Mouse (Mus musculus): ENCODE measurements around the gene Ankrd63.
"Not testable (repeated sequence)": the region's sequence is repeated elsewhere in the genome, so short reads cannot be mapped to it uniquely, and the experiment has no call there.

Gene Ankrd63

DNA sequence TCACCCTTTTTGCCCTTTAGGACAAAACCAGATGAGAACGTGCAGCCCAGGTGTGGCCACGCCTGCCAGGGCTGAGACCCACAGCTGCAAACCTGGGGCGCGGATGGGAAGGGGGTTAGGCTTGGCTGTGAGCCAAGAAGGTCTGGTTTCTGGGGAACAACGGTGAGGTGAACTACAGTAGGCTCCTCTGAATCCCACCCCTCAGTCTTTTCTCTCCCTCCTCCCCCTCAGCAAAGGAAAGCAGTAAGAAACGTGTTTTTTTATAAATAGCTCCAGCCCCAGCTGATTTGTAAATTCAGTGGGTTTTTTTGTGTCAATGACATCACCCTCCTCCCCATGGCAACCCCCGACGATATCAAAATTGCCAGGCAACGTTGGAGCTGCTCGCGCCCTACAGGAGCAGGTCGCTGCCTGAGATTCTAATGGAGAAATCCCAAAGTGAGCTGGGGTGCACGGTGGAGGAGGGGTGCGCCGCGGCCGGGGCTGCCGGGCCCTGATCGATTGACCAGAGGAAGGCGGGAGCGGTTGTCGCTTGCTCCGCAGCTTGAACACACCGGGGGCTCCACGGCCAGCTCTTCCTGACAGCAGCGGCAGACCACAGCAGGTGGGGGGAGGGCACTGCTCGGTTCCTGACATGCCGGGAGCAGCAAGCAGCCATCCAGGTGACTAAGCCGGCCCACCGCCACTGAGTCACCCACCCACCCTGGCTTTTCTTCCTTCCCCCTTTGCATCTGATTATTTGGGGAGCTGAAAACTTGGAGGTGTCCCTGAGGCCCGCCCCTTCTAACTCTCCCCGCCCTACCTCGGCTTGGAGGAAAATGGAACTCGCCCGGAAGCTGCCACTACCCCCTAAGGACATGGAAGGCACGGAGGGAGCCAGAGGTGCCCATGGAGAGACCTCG is 40.6 kb downstream of the Ankrd63 start, which contains the start of gene Pak6:
Pak6 (plus strand) TSS at position 402 of the 902 bp plus-strand sequence.
- no peak for DNase-seq (ENCODE audit: low read depth, low spot score)

GRCm38 (mm10) chr2:118661891-118662290 is 41.9 kb downstream of the Ankrd63 start:
- DNase-seq (ENCODE audit: low read depth, low spot score): no peak

DNA sequence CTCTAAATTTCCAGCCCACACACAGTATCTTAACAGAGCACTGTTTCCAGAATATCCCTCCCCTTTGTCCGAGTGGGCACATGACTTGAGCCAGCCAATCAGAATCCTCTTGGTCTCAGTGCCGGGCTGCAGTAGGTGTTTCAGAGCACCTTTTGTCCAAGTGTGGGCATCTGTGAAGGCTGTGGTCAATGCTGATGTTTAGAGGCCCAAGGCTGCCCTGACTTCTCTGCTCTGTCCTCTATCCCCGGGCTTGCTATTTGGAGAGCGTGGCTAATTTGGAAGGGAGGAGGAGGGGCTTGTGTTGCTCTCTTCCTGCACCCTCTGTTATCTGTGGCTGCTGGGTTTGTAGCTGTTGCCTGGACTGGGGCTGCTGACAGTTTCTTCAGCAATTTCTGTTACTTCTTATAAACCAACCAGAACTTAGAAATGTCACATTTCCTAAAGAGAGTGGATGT is 43.7 kb downstream of the Ankrd63 start:
- DNase-seq (ENCODE audit: low read depth, low spot score): peak; percentile 60

GRCm38 (mm10) chr2:118659493-118659892 is 44.3 kb downstream of the Ankrd63 start:
- DNase-seq (ENCODE audit: low read depth, low spot score): no peak

GRCm38 (mm10) chr2:118659077-118659476 is 44.7 kb downstream of the Ankrd63 start:
- no peak for DNase-seq (ENCODE audit: low read depth, low spot score)

GRCm38 (mm10) chr2:118658457-118658856 is 45.3 kb downstream of the Ankrd63 start:
- no peak for DNase-seq (ENCODE audit: low read depth, low spot score)

- no peak for DNase-seq (ENCODE audit: low read depth, low spot score)
Observed at GRCm38 (mm10) chr2:118656688-118657281, 47.0 kb downstream of the Ankrd63 start.

DNA sequence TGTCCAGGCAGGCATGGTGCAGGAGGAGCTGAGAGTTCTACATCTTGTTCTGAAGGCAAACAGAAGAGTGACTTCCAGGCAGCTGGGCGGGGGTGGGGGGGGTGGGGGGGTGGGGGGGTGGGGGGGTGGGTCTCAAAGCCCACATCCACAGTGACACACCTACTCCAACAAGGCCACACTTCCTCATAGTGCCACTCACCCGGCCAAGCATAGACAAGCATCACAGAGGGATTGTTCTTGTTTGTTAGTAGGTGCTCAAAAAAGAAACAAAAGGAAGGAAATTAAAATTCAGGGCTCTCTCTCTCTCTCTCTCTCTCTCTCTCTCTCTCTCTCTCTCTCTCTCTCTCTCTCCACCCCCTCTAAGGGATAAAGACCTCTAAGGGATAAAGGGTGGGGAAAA is 53.1 kb downstream of the Ankrd63 start:
- DNase-seq (ENCODE audit: low read depth, low spot score): not testable (repeated sequence)

Measured in forelimb bud, embryonic 11.5 days (tissue).